Mouse (Mus musculus) megakaryocyte-erythroid progenitor cell, adult 5-6 weeks (primary cell): ENCODE data around the gene Tpr. TPM values are rescaled to one million over a fixed set of nuclear protein-coding genes. Genes with fewer than 3 reads are reported as not detected.

Experiments used
- ATAC-seq: replicated peaks from 2 replicates; pipeline ENCODE4 v1.8.0; 2016; ENCODE audit warnings: mild to moderate bottlenecking, inconsistent platforms; ENCODE audit not compliant: severe bottlenecking, poor library complexity, low FRiP score, low TSS enrichment
- total RNA-seq, 2 experiments: library from RNA; stranded (forward) in 1 of 2; stranded (reverse) in 1 of 2; fragments of 200-1000, 215-1000 nt in 1 of 2; fragments of >200 nt in 1 of 2; fragmentation: Nextera tagmentation in 1 of 2; gene quantifications; 2 replicates each; pipeline ENCODE4 v1.2.3; 2014 to 2017

Gene Tpr
- 356 and 387 TPM in 2 replicates for total RNA-seq (2014; fragmentation: Nextera tagmentation)
- total RNA-seq (2017), result 600 and 632 TPM in 2 replicates

DNA sequence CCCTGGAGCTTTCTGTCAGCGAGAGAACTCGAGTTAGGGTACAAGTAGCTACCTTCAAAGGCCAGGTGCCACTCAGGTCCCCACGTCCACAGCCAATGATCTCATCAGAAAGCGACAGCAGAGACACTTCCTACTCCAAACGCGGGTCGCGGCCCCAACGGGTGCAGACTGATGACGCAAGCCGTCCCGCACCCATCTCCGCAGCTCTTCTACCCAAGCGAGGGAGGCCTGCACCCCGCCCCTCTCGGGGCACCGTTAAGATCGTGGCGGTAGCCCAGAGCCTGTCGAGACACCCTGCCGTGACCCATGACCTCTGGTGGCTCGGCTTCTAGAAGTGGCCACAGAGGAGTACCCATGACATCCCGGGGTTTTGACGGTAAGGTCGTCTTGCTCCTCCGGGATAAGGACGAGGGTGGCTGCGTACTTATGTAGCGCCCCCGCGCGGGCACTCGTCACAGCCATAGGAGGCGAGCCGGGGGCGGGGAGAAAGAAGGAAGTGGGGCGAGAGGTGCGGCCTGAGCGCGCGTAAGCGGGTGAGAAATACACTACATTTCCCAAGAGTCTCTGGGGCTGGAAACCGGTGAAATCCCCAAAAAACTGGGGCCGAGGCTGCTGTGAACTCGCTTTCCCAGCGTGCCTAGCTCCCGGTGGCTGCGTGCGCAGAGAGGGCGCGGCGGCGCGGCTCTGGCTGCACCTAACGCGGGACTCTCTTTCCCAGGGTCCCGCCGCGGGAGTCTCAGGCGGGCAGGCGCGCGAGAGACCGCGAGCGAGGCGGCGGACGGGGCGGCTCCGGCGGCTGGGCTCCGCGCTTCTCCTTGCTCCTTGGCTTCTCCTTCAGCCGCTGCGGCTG, at the start of gene Tpr, which contains the start of gene Odr4:
Gene Tpr (plus strand): TSS at position 201 of the 850 bp plus-strand sequence.
Gene Odr4 (minus strand): TSS at position 443 of the 850 bp plus-strand sequence.
- peak; percentile 93 for ATAC-seq

DNA sequence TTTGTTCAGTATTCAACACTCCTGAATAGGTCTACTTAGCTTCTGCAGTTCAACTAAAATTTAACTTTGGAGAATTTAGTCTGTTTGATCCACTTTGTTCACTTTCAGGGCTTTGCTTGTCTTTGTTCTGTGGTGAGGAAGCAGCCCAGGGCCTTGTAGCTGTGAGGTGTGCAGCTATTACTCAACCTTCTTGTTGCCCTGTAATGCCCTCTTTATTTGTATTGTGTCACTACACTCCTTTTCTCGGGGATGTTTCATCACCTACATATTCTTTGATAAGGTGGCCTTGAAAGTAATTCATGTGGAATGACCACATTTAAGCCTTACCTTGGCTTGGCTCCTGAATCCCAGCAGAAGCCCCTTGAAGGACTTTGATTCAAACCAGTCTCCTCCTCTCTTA, 31.8 kb upstream of the Tpr start:
- ATAC-seq, result no peak

DNA sequence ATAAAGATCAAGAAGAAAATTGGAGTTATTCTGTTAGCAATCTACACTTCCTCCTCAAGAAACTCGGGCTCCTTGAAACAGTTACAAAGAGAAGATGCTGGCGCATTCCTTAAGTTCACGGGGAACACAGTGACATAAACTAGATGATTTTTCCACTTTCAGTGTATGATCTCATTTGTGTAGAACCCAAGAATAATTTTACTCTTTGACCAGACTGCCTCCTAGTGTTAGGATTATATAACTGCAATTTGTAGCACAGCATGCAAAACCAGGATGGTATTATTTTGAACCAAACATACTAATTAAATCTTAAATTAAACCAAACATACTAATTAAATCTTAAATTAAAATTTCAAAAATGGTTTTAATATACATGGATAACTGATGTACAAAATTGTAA, 19.7 kb upstream of the Tpr start:
- peak; percentile 52; the same call in 1 of the 2 replicates for ATAC-seq

DNA sequence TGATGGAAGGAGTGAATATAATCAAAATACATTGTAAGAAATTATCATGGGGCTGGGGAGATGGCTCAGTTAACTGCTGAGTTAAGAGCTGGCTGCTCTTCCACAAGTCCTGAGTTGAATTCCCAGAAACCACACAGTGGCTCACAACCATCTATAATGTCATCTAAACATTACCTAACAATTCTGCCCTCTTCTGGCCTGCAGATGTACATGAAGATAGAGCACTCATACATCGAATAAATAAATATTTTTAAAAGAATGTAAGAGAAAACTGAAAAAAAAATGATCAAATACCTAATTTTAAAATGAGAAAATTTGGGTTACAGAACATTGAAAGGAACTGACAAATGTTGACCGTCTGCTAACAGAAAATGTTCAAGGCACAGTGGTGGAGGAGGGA, 18.4 kb upstream of the Tpr start:
- ATAC-seq, result no peak

DNA sequence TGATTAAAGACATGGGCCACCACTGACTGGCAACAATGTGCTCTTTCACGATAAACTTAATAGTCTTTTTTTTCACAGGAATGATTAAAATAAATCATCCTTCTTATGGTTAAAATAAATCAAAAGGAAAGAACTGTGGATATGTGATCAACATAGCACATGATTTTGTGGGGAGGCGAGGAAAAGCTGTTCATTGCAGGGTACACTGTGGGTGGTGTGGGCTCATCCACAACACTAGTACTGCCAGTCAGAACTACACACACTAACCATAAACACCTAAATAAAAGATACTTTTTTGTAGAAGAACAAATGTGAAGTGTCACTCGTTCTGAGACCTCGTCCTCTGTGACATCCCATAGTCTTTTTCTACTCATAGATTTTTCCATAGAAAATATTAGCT, 8.5 kb upstream of the Tpr start:
- ATAC-seq, result no peak

DNA sequence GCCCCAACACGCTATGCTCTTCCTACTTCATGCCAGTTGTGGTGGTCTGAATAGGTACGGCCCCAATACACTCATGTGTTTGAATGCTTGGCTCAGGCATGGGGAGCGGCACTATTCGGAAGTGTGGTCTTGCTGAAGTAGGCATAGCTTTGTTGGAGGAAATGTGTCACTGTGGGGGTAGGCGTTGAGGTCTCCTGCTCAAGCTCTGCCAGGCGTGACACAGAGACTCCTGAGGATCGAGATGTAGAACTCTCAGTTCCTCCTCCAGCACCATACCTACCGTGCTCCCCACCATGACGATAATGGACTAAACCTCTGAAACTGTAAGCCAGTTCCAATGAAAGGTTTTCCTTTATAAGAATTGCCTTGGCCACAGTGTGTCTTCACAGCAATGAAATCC, 5.1 kb upstream of the Tpr start:
- ATAC-seq, result no peak

DNA sequence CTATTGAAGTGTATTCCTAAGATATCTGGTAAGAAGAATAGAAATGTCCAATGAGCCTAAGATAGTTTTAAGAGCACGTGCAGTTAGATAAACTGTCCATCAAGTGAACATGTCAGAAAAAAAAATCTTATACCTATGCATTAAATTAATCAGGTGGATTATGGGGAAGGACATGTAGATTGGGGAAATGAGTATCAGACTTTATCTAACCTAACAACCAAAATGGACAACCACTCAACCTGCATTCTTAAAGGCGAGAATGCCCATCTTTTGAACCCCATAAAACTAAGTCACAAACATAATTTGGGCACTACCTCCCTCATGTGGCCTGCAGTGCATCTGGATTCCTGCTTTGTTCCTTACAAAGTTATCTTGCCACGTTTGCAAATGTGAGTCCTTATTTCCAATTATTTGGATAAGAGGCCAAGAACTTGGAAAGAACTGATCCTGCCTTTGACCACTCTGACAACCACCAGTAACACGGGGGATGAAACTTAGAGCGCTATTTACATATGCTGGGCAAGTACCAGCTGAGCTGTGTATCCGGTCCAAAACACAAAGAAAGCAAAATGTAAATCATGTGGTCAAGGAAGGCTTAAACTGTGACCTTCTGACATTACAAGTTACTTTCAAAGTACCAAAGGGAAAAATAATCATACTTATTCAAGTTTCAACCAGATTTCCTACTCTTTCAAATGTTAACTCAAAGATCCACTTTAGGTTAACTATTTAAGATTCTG, 3.1 kb upstream of the Tpr start:
- ATAC-seq, result no peak

DNA sequence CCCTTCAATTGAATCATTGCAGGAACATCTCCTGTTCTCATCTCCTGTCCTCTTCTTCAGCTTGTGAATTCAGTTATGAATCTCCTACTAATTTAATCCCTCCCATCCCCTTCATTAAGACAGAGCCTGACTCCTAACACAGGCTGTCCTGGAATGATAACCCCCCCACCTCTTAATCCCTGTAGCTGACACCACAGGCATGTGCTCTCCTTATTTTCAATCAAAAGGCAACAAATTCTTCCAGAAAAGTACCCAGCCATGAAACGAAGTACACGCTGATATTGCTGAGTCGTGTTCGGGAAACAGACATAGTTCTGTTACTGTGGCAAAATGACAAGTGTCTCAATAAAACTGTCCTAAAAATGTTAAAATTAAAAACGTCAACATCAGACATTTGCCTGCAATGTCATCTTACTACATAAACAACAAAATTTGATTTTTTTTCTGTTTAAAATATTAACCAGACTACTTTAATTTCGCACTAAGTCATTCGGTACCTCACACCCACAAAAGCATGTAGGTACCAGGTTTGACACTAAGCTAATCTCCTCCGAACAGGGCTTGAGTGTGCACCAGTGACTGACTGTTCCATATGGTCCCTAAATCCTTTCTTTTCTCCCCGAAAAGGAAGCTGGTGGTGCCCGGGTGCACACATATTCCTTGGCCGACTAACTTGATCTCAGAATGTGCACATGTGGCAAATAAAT, 554 bp upstream of the Tpr start:
- ATAC-seq, result peak; percentile 41

DNA sequence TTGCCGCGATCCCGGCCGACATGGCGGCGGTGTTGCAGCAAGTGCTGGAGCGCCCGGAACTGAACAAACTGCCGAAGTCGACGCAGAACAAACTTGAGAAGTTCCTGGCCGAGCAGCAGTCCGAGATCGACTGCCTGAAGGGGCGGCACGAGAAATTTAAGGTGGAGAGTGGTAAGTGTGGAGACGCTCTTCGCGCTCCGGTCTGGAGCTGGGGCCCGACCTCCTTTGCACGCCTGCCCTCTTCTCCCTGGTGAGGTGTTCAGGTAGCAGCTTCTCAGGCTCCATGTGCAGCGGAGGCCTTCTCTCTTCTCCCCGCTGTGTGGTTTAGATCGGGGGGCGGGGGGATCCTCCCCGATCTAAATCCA, 832 bp downstream of the Tpr start:
- ATAC-seq, result peak; percentile 24

DNA sequence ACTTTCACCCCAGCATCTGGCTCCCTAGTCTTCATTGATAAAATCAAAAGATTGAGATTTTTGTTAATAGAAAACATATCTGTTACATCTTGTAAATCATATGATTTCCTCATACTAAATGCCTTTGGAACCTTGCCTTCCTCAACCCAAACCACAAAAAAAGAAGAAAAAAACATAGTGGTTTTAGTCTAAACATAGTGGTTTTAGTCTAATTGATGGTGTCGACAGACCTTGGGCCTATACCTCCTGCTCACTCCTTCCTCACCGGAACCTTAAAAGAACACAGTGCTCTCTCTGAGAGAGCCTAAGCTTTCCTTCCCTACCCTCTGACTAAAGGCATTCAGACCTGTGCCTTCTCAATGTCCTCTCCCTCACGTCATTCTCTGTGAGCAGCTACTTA, 3.4 kb downstream of the Tpr start:
- no peak for ATAC-seq

DNA sequence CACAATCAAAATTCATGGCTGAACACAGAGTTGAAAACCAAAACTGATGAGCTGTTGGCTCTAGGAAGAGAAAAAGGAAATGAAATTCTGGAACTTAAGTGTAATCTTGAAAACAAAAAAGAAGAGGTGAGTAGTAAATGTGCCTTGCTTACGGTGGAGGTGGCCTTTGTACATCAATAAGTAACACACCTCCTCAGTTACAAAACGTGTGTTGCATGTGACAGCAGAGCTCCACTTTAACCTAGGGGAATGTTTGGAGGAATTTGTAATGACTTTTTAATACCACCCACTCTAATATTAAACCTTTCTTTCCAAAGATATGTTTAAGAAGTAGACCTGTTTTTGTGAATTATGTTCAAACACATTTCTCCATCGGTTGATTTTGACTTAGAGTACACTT, 11.3 kb downstream of the Tpr start:
- ATAC-seq, result no peak

DNA sequence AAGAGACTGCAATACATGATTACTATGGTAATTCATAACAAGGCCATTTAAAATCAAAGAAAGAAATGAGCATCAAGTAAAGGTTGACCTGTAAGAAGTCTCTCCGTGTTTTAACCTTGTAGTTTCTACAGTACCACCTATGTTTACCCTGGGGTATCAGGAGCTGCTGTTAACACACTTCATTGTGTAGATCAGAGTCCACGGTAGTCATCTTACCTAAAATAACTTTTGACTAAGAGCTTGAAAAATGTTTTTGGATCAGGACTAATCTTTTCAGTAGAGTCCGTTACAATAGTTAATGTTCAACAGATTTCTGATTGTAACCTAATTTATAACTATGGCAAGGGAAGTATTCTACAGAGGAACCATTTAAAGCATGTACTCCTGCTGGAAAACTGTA, 11.9 kb downstream of the Tpr start:
- no peak for ATAC-seq

DNA sequence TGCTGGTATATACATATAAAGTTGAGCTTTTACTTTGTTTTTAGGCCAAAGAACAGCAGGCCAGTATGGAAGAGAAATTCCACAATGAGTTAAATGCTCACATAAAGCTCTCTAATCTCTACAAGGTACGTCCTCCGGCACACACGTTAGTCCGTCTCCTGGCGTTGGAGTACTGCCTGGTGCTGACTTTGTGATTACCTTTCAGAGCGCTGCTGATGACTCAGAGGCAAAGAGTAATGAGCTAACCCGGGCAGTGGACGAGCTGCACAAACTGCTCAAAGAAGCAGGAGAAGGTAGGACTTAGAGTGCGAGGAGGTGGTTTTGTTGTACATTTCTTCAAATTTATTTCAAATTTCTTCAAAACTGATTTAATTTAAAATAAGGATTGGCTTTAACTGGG, 14.6 kb downstream of the Tpr start:
- no peak for ATAC-seq

DNA sequence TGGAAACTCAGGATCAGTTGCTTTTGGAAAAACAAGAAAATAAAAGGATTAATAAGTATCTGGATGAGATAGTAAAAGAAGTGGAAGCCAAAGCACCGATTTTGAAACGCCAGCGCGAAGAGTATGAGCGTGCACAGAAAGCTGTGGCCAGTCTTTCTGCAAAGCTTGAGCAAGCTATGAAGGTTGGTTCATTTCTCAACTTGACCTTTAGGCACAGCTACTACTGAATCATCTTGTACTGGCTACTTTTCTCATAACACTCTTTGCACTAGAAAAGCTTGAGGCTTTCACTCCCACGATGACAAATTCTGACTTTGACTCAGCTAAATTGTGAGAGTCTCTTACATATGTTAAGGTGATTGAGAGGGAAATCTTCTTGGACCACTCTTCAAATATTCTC, 17.4 kb downstream of the Tpr start:
- no peak for ATAC-seq

DNA sequence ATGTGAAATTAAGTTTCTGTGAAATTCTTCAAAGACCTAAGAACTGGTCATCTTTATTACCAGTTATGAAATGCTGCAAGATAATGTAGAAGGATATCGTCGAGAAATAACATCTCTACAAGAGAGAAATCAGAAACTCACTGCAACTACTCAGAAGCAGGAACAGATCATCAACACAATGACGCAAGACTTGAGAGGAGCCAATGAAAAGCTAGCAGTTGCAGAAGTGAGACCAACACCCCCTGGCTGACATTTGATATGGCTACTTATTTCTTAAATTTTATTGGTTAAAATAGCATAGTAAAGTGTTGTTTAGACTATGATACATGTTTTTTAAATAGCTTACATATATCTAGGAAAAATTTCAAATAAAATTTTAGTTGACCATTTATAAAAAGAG, 23.4 kb downstream of the Tpr start:
- no peak for ATAC-seq

DNA sequence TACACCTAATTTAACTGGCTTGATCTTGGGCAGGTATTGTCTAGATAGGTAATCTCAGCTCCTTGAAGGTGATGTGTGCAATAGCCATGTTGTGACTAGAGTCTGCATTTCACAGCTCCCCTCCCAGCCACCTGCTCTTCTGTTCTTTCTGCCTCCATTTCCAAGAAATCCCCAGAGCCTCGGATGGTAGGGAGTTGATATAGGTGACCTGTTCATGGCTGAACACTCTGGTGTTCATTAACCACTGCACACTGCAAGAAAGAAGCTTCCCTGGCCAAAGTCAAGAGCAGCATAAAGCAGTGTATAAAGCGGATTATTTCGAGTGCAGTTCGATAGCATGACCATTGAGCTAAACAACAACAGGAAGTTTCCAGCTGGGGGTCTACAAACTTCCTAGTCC, 25.8 kb downstream of the Tpr start:
- ATAC-seq, result no peak

DNA sequence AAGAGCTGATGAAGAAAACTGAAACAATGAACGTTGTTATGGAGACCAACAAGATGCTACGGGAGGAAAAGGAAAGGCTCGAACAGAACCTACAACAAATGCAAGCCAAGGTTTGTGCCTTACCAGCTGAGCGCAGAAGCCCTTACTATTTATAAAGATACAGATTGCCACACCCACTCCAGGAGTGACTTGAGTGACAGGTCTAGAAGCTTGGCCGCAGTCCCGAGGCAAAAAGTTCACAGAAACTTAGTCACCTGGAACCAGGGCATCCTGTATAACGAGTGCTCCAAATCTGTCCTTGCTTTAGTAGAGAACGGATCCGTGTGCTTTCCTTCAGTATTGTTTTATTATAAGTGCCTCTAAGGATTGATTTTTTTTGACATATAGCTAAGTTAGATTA, 33.0 kb downstream of the Tpr start:
- no peak for ATAC-seq

DNA sequence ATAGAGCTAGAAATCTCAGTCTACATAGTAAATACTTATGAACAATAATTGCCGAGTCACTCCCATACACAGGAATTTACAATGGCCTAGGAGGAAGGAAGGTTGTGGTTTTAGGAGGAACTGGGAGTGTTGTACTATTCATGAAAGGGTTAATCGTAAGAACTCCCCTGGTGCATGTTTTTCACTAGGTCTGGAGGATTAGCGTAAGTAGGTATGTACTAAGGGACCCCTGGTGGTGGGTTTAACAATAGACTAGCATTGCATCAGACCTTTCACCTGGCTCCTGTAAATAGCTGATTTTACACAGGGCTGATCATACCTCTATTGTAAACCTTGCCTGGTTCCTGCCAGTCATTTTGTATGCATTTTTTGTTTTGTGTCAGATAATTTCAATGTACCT, 33.6 kb downstream of the Tpr start:
- ATAC-seq, result no peak

DNA sequence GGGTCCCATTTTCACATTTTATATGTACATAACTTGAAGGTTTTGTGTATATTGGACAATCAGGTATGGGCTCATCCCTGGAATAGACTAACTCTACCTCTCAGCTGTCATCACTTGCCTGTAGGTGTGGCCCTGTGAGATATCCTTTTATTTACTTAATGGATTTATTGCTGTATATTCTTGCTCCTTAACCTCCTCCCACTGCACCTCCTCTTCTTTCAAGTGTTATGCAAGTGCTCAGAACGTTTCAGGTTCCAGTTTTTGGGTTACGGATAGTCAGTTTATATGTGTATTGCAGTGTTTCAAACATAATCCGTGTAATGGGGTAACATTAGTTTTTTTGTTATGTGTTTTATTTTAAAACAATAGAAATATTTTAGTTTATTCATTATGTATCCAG, 46.0 kb downstream of the Tpr start:
- no peak for ATAC-seq

DNA sequence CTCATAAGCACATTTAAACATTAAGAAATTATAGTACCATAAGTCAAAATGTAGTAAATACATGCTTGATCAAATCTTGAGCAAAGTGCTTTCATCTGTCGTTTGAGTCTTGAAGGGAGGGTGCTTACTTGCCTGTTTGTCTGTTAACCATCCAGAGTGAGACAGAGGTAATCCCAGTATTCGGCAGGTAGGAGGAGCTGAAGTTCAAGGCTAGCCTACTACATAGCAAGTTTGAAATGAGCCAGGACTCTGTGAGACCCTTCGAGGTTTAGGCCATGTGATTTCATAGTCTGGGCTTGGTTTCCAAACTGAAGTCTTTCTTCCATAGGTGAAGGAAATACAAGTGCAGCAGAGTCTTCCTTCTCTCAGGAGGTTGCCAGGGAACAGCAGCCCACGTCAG, 49.1 kb downstream of the Tpr start:
- ATAC-seq, result no peak
